Mouse (Mus musculus) right cerebral cortex, postnatal 10 days (tissue): ENCODE results near the gene Ints6l.

Experiments
- DNase-seq, 2 experiments: peaks; one replicate each; pipeline ENCODE4 v3.0.0; 2021; ENCODE audit warnings: low spot score in 2 of 2

Ints6l gene

GRCm38 (mm10) chrX:56454671-56455371, at the start of gene Ints6l:
Ints6l (plus strand) TSS chrX:56454857.
- peak; percentile 79 to 87 for DNase-seq

GRCm38 (mm10) chrX:56405482-56405881, 49.2 kb upstream of the Ints6l start:
- DNase-seq: no peak

GRCm38 (mm10) chrX:56406128-56406527, 48.5 kb upstream of the Ints6l start:
- no peak for DNase-seq

- peak in 1 of 2 experiments; percentile 29 for DNase-seq
These were observed 38.4 kb upstream of the Ints6l start for GRCm38 (mm10) chrX:56416277-56416676.

GRCm38 (mm10) chrX:56417541-56417940, 37.1 kb upstream of the Ints6l start:
- no peak for DNase-seq

GRCm38 (mm10) chrX:56430601-56431000, 24.1 kb upstream of the Ints6l start:
- DNase-seq: no peak

- no peak for DNase-seq
These were observed 18.8 kb upstream of the Ints6l start for GRCm38 (mm10) chrX:56435758-56436283.

GRCm38 (mm10) chrX:56446487-56447428, 7.9 kb upstream of the Ints6l start:
- peak in 1 of 2 experiments; percentile 26 for DNase-seq

GRCm38 (mm10) chrX:56447524-56448015, 7.1 kb upstream of the Ints6l start, which contains the start of gene Gm2174:
Gm2174 (plus strand) TSS chrX:56447965.
- DNase-seq: no peak

- peak; percentile 93 for DNase-seq
These were observed 952 bp downstream of the Ints6l start for GRCm38 (mm10) chrX:56455372-56456246.

- DNase-seq: peak in 1 of 2 experiments; percentile 24
These were observed 1.7 kb downstream of the Ints6l start for GRCm38 (mm10) chrX:56456379-56456778.

GRCm38 (mm10) chrX:56462020-56462933, 7.6 kb downstream of the Ints6l start:
- no peak for DNase-seq

- DNase-seq: no peak
These were observed 10.2 kb downstream of the Ints6l start for GRCm38 (mm10) chrX:56464906-56465305.

GRCm38 (mm10) chrX:56467688-56468087, 13.0 kb downstream of the Ints6l start:
- DNase-seq: no peak

GRCm38 (mm10) chrX:56468422-56468821, 13.8 kb downstream of the Ints6l start:
- DNase-seq: no peak

- no peak for DNase-seq
These were observed 19.4 kb downstream of the Ints6l start for GRCm38 (mm10) chrX:56474035-56474434.

- no peak for DNase-seq
These were observed 22.9 kb downstream of the Ints6l start for GRCm38 (mm10) chrX:56477553-56477952.

- DNase-seq: no peak
These were observed 27.2 kb downstream of the Ints6l start for GRCm38 (mm10) chrX:56481906-56482305.

GRCm38 (mm10) chrX:56489758-56490157, 35.1 kb downstream of the Ints6l start:
- DNase-seq: peak; percentile 68 to 83

- DNase-seq: no peak
These were observed 42.6 kb downstream of the Ints6l start for GRCm38 (mm10) chrX:56497241-56497640.
